Mouse (Mus musculus): ENCODE data around the gene Diaph2. TPM values are rescaled to one million over a fixed set of nuclear protein-coding genes. Genes with fewer than 3 reads are reported as not detected.

Diaph2 gene
- total and polyA plus RNA-seq, 3 experiments: not detected

DNA sequence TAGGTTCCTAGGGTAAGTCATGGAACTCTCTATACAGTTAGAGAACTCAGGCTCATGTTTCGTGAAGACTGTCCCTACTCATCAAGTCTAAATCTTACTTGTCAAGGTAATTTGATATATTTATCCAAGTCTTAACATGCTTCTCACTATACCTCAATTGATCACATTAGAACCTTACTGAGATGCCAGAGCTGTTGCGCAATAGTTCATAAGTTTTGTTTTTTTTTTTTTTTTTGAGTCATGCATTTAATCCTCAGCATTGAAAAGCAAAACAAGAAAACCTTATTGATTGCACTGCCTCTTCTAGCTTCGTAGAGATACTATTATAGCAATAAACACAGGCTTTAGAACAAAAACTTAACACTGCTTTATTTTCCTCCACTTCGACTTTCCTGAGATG lies 529.6 kb downstream of the Diaph2 start:
- DNase-seq (ENCODE audit: low spot score) (no peak), ATAC-seq (ENCODE audit: extremely low read depth, insufficient number of reproducible peaks, low FRiP score, poor library complexity, severe bottlenecking) (no peak)
- Histone ChIP-seq H3K4me3 (ENCODE audit: low read depth, low read length) (no peak overlapping the region), H3K9me3 (replicated peaks) (no peaks in the 10 kb centered on the region), H3K36me3 (replicated peaks) (no peaks in the 10 kb centered on the region), H3K4me1 (ENCODE audit: insufficient read depth, low read depth, low read length) (no peaks in the 10 kb centered on the region), H3K27me3 (ENCODE audit: insufficient read depth, low read length) (no peaks in the 10 kb centered on the region)
- TF ChIP-seq GATA1 (IDR thresholded peaks at IDR 0.05; ENCODE audit: borderline replicate concordance, low read length) (no peak), TAL1 (conservative IDR thresholded peaks at IDR 0.05; ENCODE audit: low read depth, low read length) (no peak), CTCF (IDR thresholded peaks at IDR 0.05; ENCODE audit: low read depth, low read length) (no peak), GATA2 (IDR thresholded peaks at IDR 0.05; ENCODE audit: borderline replicate concordance, low read depth, low read length) (no peak), POLR2AphosphoS5 (IDR thresholded peaks at IDR 0.05; ENCODE audit: insufficient replicate concordance, low read depth, low read length) (no peak)

DNA sequence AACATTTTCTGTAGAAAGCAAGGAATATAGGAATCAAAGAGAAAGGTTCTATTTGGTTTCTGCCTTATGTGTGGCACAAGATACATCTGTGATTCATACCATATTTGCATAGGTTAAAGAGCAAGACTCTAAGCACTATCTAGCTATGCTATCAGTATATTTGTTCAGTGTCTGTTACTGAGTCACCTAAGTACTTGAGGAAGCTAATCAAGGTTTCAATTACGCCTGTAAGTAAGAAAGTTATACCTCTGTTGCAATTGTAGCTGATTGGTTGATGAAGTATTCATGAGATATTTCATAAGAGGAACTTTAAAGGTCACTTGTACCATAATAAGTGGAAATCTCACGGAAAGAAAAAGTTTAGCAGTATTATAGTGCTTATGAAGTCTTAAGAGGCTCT lies 531.9 kb downstream of the Diaph2 start:
- Histone ChIP-seq H3K9me3 (replicated peaks) (no peaks in the 10 kb centered on the region), H3K27me3 (ENCODE audit: insufficient read depth, low read length) (no peaks in the 10 kb centered on the region), H3K36me3 (replicated peaks) (no peaks in the 10 kb centered on the region), H3K4me1 (ENCODE audit: insufficient read depth, low read depth, low read length) (no peaks in the 10 kb centered on the region), H3K4me3 (ENCODE audit: low read depth, low read length) (no peak overlapping the region)
- TF ChIP-seq POLR2AphosphoS5 (IDR thresholded peaks at IDR 0.05; ENCODE audit: insufficient replicate concordance, low read depth, low read length) (no peak), GATA2 (IDR thresholded peaks at IDR 0.05; ENCODE audit: borderline replicate concordance, low read depth, low read length) (no peak), TAL1 (conservative IDR thresholded peaks at IDR 0.05; ENCODE audit: low read depth, low read length) (no peak), GATA1 (IDR thresholded peaks at IDR 0.05; ENCODE audit: borderline replicate concordance, low read length) (no peak), CTCF (IDR thresholded peaks at IDR 0.05; ENCODE audit: low read depth, low read length) (no peak)
- DNase-seq (ENCODE audit: low spot score) (no peak), ATAC-seq (ENCODE audit: extremely low read depth, insufficient number of reproducible peaks, low FRiP score, poor library complexity, severe bottlenecking) (no peak)

DNA sequence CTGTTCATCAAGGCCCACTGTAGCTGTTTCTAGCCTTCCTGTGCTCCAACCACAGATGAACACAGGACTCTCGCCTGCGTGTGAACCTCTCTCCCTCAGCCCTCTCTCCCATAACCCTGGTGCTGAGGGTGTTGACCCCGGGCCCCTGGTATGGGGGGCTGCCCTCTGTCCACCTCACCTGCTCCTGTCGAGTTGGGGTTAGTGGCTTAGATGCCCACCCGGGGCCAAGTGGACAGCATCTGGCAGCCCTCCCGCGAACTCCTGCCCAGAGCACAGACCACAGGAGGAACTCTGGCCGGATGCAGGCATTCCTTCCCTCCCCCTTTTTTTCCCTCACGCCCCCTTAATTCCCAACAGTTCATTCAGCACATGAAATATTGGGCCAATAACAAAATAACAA lies 537.5 kb downstream of the Diaph2 start:
- ATAC-seq (ENCODE audit: extremely low read depth, insufficient number of reproducible peaks, low FRiP score, poor library complexity, severe bottlenecking): no peak
- no peaks in the 10 kb centered on the region for H3K36me3 ChIP-seq (replicated peaks)
- no peak for DNase-seq (ENCODE audit: low spot score)
- H3K27me3 ChIP-seq (ENCODE audit: insufficient read depth, low read length): no peaks in the 10 kb centered on the region
- no peaks in the 10 kb centered on the region for H3K9me3 ChIP-seq (replicated peaks)
- no peak overlapping the region for H3K4me3 ChIP-seq (ENCODE audit: low read depth, low read length)
- H3K4me1 ChIP-seq (ENCODE audit: insufficient read depth, low read depth, low read length): no peaks in the 10 kb centered on the region
- TF ChIP-seq GATA2 (IDR thresholded peaks at IDR 0.05; ENCODE audit: borderline replicate concordance, low read depth, low read length) (no peak), GATA1 (IDR thresholded peaks at IDR 0.05; ENCODE audit: borderline replicate concordance, low read length) (no peak), TAL1 (conservative IDR thresholded peaks at IDR 0.05; ENCODE audit: low read depth, low read length) (no peak), CTCF (IDR thresholded peaks at IDR 0.05; ENCODE audit: low read depth, low read length) (no peak), POLR2AphosphoS5 (IDR thresholded peaks at IDR 0.05; ENCODE audit: insufficient replicate concordance, low read depth, low read length) (no peak)

DNA sequence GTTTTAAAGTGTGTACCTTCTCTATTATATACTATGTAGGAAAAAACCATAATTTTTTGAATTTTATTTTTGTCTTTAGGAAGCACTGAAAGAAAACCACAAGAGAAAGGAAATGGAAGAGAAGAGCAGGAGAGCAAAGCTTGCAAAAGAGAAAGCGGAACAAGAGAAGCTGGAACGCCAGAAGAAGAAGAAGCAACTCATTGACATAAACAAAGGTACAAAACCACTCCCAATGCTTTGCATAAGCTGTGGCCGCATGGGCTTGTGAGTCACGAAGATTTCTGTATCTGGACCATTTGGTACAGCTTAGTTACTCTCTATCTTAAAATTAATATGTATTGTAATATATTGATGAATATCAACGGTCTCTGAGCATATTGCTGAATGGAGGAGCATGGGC lies 540.2 kb downstream of the Diaph2 start:
- Histone ChIP-seq H3K4me1 (ENCODE audit: insufficient read depth, low read depth, low read length) (no peaks in the 10 kb centered on the region), H3K36me3 (replicated peaks) (no peaks in the 10 kb centered on the region), H3K27me3 (ENCODE audit: insufficient read depth, low read length) (no peaks in the 10 kb centered on the region), H3K9me3 (replicated peaks) (no peaks in the 10 kb centered on the region), H3K4me3 (ENCODE audit: low read depth, low read length) (no peak overlapping the region)
- DNase-seq (ENCODE audit: low spot score) (no peak), ATAC-seq (ENCODE audit: extremely low read depth, insufficient number of reproducible peaks, low FRiP score, poor library complexity, severe bottlenecking) (no peak)
- TF ChIP-seq POLR2AphosphoS5 (IDR thresholded peaks at IDR 0.05; ENCODE audit: insufficient replicate concordance, low read depth, low read length) (no peak), GATA1 (IDR thresholded peaks at IDR 0.05; ENCODE audit: borderline replicate concordance, low read length) (no peak), GATA2 (IDR thresholded peaks at IDR 0.05; ENCODE audit: borderline replicate concordance, low read depth, low read length) (no peak), CTCF (IDR thresholded peaks at IDR 0.05; ENCODE audit: low read depth, low read length) (no peak), TAL1 (conservative IDR thresholded peaks at IDR 0.05; ENCODE audit: low read depth, low read length) (no peak)

DNA sequence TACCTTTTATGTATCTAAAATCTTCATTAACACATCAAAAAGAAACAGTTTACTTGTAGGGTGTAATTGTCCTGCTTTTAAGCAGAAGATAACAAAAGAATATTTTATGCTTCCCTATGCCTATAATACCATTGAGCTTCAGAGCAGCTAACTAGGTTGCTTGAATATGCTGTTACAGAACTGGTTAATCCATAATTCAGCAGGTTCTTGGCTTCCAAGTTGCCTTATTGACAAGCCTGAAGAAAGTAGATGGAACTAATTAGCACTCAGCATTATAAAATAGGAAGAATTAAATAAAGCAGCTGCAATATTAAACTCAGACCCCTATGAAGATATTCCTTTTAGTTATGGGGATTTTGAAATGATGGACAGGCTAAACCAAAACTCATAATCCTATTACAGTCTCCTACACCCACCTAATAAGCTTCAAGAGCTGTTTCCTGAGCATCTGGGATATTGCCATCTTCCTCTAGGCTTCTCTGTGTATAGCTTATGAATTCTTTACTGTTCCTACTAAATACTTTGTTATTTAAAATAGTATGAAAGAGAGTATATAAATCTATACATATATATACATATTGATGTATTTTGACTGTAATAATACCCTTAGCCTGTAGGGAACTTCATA lies 601.4 kb downstream of the Diaph2 start:
- no peaks in the 10 kb centered on the region for H3K9me3 ChIP-seq (replicated peaks)
- ATAC-seq (ENCODE audit: extremely low read depth, insufficient number of reproducible peaks, low FRiP score, poor library complexity, severe bottlenecking) (no peak), DNase-seq (ENCODE audit: low spot score) (no peak)
- no peaks in the 10 kb centered on the region for H3K27me3 ChIP-seq (ENCODE audit: insufficient read depth, low read length)
- H3K4me3 ChIP-seq (ENCODE audit: low read depth, low read length): no peak overlapping the region
- TF ChIP-seq GATA2 (IDR thresholded peaks at IDR 0.05; ENCODE audit: borderline replicate concordance, low read depth, low read length): no peak
- TF ChIP-seq TAL1 (conservative IDR thresholded peaks at IDR 0.05; ENCODE audit: low read depth, low read length): no peak
- no peak for TF ChIP-seq POLR2AphosphoS5 (IDR thresholded peaks at IDR 0.05; ENCODE audit: insufficient replicate concordance, low read depth, low read length)
- no peak for TF ChIP-seq GATA1 (IDR thresholded peaks at IDR 0.05; ENCODE audit: borderline replicate concordance, low read length)
- no peak for TF ChIP-seq CTCF (IDR thresholded peaks at IDR 0.05; ENCODE audit: low read depth, low read length)
- H3K36me3 ChIP-seq (replicated peaks): no peaks in the 10 kb centered on the region
- H3K4me1 ChIP-seq (ENCODE audit: insufficient read depth, low read depth, low read length): no peaks in the 10 kb centered on the region

DNA sequence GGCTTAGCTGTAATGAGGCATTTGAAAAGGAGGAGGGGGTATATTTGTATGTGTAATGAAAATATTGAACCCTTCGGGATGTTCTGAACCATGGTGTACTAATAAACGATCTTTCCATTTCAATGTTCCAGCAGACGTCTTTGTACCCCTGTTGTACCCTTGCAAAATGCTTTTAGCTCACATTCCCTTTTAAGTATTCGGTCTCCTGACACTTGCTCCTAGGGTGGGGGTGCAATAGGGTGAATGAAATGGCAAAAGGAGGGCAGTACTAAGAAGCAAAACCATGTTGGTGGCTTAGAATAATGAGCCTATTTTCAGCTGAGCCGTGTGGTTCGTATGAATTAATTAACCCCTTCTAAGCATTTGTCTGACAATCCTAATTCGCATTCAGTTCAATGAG lies 601.9 kb downstream of the Diaph2 start:
- Histone ChIP-seq H3K36me3 (replicated peaks) (no peaks in the 10 kb centered on the region), H3K27me3 (ENCODE audit: insufficient read depth, low read length) (no peaks in the 10 kb centered on the region), H3K4me1 (ENCODE audit: insufficient read depth, low read depth, low read length) (no peaks in the 10 kb centered on the region), H3K4me3 (ENCODE audit: low read depth, low read length) (no peak overlapping the region), H3K9me3 (replicated peaks) (no peaks in the 10 kb centered on the region)
- ATAC-seq (ENCODE audit: extremely low read depth, insufficient number of reproducible peaks, low FRiP score, poor library complexity, severe bottlenecking): no peak
- no peak for DNase-seq (ENCODE audit: low spot score)
- TF ChIP-seq GATA2 (IDR thresholded peaks at IDR 0.05; ENCODE audit: borderline replicate concordance, low read depth, low read length): no peak
